Mouse (Mus musculus) CD4-positive, CD25-positive, alpha-beta regulatory T cell, adult 2 months (primary cell): ENCODE data around the gene Pde4a.

Experiments
- DNase-seq: peaks from one replicate; pipeline ENCODE4 v3.0.0-alpha.2; 2012; ENCODE audit warnings: low read depth, low spot score

Pde4a gene

DNA sequence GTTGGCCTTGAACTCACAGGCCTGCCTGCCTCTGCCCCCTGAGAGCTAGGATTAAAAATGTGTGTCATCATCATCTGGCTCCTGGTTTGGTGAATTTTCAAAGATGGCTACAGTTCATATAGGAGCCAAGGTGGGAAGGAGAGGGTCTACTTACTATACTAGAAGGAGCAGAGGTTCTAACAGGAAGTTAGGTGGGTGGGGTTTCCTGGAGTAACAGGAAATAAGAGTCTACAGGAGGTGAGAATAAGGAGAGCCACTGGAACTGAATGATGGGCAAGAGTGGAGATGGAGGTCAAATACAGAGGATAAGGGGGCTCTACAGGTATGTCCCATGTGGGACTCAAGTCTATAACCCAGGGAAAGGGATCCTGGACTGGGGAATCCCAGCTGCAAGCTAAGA, 17.1 kb upstream of the Pde4a start:
- no peak for DNase-seq

DNA sequence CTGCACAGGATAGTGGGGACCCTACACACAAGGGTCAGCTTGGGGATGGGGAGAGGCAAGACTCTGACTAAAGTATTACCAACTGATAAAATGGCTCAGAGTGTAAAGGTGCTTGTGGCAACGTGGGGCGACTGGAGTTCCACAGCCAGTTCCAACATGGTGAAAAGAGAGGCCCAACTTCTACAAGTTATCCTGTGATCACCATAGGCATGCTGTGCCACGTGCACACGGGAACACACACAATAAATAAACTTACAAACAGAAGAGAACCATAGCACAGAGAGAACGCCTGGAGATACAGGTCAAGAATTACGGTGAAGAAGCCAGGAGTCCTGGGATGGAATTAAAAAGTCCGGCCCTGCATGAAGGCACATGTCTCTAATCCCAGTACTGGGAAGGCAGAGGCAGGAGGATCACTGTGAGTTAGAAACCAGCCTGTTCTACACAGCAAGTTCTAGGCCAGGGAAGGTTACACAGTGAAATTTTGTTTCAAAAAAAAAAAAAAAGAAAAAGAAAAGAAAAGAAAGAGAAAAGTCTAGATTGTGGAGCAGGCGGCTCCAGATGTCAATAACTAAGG, 16.3 kb upstream of the Pde4a start:
- no peak for DNase-seq

DNA sequence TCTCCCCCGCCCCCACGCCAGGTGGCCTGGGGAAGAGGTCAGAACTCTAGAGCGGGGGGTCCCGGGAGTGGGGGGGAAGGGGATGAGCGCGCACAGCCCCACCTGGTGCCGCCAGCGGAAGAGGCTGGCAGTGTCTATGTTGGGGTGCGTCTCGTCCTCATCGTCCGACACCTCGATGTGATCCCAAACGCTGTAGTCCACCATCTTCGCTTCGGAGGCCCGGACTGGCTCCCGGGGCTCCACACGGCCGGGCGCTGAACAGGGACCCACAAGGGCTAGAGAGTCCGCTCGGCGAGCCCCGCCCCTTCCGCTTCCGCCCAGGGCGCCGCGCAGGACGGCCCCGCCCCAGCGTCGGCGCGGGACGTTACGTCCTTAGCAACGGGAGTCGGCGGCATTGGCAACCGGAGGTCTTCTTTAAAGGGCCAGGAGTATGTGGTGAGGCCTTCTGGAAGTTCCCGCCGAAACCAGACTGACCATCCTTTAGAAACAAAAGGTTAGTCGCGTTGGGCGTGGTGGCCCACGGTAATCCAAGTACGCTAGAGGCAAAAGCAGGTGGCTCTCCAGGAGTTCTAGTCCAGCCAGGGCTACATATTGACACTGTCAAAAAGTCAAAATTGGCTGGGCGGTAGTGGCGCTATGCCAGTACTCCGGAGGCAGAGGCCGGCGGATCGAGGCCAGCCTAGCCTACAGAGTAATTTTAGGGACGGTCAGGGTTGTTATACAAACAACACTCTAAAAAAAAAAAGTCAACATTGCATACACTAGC, 15.7 kb upstream of the Pde4a start, which contains the start of gene Cdc37:
Gene Cdc37, minus strand, starts transcription at position 329 of the 766 bp plus-strand sequence.
- DNase-seq: peak; percentile 94

DNA sequence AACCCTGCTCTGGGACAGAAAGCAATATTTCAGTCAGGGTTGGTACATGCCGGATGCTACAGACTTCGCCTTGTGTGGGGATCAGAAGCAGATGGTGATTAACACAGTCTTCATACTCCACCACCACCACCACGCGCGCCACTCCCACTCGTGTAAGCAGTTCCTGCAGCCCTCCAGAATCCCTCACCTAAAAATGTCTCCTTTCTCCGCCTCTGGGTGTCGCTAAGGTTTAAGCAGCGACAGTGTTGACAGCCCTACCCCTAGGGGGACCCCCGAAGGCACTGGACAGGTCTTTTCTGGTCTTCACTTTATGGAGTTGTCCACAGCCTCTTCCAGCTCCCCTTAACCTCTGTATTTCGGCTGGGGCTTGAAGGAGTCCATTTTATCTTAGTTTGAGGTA, 12.8 kb upstream of the Pde4a start:
- DNase-seq: peak; percentile 56

DNA sequence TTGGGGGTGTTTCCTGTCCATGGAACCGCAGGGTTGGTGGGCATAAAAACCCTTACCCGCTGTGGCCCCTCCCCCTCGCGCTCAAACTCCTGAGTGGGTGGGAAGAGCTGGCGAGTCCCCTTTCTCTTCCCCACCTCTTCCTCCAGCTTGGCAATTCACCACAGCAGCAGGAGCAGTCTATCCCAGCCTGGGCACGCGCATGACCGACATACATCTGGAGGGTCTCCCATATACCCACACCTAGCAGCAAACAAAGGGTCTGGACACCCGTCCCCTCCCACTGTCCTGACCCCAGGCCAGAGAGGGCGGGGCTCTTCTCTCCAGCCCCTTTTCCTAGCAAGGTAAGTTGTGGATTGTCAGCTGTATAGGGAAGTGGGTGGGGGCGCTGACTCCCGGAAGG, 12.2 kb upstream of the Pde4a start:
- DNase-seq: no peak

DNA sequence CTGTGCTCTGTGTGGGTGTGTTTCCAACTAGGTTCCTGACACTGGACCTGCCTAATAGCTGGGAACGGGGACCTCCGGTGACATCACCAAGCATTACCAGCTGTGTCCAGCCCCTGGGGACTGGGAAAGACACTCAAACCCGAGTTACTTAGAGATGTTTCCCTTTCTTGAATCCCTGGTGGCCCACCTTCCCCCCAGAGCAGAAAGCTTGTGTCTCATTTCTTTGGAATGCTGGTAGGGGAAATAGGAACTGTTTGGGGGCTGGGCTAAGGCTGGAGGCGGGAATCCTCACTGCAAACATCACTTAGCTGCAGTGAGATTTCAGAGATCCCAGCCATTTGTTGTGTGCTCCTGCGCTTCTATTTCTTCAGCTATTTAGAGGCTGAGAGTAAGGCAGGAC, 11.7 kb upstream of the Pde4a start:
- no peak for DNase-seq

DNA sequence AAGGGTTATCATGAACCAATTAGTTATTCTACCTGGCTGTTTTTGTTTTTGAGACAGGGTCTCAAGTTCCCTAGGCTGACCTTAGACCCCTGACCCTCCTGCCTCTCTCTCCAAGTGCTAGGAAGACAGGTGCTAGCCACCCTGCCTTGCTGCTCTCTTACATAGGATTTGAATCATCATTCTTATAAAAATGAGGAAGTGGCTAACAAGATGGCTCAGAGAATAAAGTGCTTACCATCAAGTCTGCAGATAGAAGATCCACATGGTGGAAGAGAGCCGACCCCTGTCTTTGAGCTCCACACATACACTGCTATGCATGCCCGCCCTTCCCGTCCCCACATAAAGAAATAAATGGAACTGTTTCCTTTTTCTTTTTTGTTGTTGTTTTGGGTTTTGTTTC, 10.7 kb upstream of the Pde4a start:
- no peak for DNase-seq

- DNase-seq: peak; percentile 98
These were observed 4.2 kb upstream of the Pde4a start for GRCm38 (mm10) chr9:21161209-21161909.

DNA sequence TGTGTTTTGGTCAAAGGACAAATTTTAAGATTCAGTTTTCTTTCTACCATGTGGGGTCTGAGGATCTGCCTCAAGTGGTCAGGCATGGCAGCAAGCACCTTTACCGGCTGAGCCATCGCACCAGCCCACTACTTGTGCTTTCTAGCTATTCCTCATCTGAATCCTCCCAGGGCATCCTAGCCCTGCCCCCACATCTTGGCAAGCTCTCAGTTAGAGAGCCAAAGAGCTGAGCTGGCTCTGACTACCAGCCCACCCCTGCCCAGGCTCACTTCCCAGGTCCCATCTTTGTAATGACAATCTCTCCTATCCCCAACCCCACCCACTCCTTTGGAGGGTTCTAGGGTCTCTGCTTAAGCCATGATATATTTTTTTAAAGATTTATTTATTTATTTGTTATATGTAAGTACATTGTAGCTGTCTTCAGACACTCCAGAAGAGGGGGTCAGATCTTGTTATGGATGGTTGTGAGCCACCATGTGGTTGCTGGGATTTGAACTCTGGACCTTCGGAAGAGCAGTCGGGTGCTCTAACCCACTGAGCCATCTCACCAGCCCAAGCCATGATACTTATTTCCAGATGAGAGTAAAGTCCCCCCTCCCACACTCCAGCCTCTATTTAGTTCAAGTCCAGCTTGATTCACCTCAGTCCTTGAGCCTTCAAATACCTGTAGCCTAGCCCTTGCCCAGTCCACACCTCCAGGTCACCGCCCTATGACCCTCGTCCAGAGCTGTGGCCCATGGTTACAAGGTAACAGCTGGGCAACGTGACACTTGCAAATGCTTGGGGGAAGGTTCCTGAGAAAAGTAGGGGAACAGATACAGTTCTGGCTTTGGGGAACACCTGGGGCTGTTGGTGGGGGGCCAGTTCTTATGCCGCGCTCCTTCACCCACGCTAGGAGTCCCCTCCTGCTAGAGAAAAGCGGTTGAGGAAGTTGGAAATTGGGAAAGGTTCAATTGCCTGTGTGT, 2.1 kb upstream of the Pde4a start:
- DNase-seq: peak; percentile 29

GRCm38 (mm10) chr9:21164072-21164471, 1.4 kb upstream of the Pde4a start:
- peak; percentile 74 for DNase-seq

- peak; percentile 79 for DNase-seq
These were observed 488 bp downstream of the Pde4a start for GRCm38 (mm10) chr9:21165952-21166451.

- no peak for DNase-seq
These were observed 1.0 kb downstream of the Pde4a start for GRCm38 (mm10) chr9:21166516-21166915.

DNA sequence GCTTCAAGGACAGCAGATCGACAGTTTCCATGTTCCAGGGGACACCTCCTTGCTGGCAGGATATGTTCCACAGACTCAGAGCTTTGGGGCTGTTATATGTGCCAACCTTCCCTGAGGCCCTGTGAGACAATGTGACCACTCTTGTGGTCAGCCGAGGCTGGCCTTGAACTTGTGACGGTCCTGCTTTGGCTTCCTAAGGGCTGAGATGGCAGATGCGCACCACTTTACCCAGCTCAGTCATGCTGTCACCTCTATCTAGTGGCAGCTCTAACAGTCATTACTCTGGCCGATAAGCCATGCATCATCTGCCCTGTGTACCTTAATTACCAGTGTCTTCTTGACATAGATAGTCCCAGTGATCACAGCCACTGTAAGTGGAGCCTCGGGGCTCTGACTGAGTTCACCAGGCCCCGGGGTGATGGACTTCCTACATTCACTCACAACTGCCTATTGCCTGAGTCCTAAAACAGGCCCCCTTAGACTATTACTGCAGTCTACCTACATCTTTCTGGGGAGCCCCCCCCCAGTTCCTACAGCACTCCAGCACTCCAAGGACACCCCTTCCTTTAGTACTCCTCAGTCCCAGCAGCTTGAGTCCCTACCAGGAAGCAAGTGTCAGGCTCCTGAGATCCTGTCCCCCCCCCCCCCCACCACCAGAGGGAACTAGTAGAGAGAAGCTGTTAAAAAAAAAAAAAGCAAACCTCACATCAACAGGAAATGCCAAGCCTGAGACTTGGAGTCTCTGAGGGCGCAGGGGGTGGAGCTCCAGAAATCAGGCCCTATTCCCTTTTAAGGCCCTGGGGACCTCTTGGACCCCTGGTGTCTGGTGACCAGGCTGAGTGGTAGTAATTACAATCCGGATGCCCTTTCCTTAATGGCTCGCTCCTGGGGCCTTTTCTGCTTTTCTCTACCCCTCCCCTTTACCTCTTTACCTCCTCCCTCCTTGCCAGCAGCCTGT, 1.9 kb downstream of the Pde4a start:
- DNase-seq: peak; percentile 65

DNA sequence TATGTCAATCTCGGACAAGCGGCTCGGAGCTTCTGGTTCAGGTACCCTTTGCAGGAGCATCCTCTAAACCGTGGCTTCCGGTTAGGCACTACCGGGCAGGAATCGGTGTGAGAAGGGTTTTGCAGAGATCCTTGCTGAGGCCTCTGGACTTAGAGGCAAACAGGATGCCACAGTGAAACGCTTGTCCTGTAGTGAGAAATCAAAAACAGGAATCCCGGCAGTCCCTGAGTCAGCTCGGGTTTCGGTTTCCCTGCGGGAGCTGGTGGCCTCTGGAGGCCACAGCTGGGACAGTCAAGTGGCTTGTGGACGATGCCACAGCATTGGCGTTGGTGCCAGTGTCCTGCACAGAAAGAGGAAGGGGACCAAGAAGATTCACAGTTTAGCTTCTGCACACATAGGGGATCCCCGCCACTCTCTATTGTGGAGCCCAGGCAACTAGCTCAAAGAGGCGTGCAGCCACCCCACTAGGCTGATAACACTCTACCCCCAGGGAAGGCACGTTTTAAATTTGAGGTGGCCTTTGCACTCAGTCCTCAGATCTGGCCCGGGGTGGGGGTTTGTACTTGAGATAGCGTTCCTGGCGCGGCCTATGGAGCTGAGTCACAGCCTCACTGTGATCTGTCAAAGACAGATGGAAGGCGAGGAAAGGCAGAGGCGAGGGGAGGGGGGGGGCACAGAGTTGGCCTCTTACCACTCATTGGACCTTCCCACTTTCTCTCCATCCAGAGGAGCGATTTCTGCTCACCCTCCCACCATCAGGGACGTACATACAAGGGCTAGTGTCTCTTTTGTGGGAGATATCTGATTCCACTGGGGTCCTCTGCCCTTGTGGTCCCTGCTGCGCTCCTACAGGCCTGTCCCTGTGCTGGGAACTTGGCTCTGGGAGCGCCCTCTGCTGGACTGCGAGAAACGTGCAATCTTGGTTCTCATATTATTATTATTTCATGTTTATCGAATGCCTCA, 2.9 kb downstream of the Pde4a start:
- peak; percentile 91 for DNase-seq

- DNase-seq: no peak
These were observed 3.6 kb downstream of the Pde4a start for GRCm38 (mm10) chr9:21169157-21169556.

- peak; percentile 85 for DNase-seq
These were observed 6.8 kb downstream of the Pde4a start for GRCm38 (mm10) chr9:21172364-21172763.

DNA sequence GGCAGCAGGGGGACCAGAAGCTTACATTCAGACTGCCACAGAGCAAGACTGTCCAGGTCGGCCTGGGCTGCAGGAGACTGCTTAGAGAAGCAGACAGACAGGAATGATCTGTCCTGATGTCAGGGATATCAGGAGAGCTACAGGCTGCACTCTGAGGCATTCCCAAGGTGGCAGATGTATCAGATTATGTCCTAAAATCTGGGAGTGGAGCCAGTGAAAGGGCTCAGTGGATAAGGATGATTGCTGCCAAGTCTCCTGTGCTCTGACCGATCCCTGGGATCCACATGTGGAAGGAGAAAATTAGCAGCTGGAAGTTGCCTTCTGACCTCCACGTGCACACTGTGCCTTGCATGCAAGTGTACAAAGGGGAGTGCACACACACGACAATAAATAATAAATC, 14.9 kb downstream of the Pde4a start:
- DNase-seq: no peak

DNA sequence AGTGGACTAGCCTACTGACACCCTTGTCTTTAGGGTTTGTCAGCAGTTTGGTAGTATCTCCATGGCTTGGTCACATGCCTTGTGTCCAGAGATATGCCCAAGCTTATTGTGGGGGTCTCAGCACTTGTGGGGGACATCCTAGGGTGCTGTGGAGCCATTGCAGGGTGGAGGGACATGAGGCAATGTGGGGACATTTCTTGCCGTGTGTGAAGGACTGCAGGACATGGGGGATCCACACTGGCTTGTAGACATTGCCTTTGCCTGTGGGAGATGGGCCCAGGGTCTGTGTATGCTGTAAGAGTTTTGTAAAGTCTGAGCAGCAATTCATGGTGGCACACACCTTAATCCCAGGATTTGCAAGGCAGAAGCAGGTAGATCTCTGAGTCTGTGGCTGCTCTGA, 15.3 kb downstream of the Pde4a start:
- no peak for DNase-seq
